Mouse (Mus musculus) frontal cortex, adult 2 months (tissue): ENCODE measurements around the gene Itgae. TPM values are rescaled to one million over a fixed set of nuclear protein-coding genes. Genes with fewer than 3 reads are reported as not detected.

Source experiments
- DNase-seq, 2 experiments: peaks; one replicate each; pipeline ENCODE4 v3.0.0; 2022; ENCODE audit warnings: low spot score in 1 of 2; ENCODE audit errors: extremely low spot score in 1 of 2
- polyA plus RNA-seq: library from polyadenylated mRNA; depleted of rRNA; stranded (reverse); fragments of >200 nt; gene quantifications from 2 replicates; pipeline ENCODE4 v1.2.3, GENCODE M21; 2012

The Itgae gene
- polyA plus RNA-seq, 1 experiment, result 0.18 TPM

DNA sequence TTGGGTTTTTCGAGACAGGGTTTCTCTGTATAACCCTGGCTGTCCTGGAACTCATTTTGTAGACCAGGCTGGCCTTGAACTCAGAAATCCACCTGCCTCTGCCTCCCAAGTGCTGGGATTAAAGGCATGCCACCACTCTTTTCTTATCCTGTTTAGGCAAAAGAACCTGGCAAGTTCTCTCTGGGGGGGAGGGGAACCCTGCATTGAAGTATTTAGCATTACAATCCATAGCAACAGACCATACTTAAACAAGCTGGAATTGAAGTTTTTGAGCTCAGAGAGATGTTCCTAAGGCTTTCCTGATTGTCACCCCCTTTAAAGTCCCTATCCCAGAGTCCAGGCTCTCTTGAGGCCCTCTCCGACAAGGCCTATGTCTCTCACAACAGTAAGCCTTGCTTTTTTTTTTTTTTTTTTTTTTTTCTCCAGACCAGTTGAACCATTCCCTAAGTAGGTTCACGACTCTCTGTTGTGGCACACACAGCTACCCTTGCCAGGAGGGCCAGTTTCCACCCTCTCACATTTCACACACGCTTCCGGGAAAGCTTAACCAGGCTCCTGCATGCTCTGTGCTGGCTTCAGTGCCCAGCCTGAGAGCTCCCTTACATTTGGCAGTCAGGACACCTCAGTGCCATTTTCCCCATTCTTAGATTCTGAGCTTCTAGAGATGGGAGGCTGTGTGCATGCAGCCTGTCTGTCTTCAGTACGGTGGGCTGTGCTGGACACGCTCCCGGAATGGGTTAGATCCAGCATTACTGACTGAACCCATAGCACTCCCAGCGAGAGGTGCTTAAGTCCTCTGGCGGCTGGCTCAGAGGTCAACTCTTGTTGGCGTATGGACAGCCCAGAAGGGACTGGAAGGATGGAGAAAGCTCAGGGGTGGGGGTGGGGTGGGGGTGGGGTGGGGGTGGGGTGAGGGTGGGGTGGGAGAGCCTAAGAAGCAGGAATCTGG lies 55.9 kb downstream of the Itgae start:
- no peak for DNase-seq

- DNase-seq, result no peak
These were observed 56.6 kb downstream of the Itgae start for GRCm38 (mm10) chr11:73146975-73147365.

DNA sequence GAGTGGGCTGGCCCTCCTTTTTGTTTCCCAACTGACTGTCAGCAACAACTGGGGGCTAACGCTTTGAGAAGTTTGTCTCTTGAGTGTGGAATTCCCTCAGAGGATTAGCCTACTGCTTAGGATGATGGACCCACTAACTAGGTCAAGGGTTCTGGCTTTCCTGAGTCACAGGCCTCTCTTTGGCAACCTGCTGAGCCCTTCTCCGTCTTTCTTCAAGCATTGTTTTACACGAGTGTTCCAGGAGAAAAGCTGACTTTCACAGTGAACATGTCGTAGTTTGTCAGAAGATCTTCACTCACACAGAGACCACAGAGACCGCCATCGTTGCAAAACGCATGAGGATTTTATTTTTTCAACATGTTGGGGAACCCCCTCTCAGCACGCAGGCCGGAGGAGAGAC lies 57.8 kb downstream of the Itgae start:
- DNase-seq, result no peak

DNA sequence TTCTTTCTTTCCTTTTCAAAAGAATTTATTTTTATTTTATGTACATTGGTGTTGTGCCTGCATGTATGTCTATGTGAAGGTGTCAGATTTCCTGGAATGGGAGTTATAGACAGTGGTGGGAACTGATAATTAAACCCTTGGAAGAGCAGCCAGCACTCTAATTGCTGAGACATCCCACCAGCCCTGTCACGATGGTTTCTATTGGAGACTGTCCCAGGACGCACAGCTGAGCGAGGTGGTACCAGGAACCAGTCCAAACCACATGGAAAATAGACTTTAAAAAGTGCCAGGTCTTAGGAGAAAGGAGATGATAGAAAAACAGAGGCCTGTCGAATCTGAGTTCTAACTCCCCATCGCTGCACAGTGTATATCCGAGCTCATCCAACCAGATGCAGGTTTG lies 64.7 kb downstream of the Itgae start:
- DNase-seq, result peak in 1 of 2 experiments; percentile 20

DNA sequence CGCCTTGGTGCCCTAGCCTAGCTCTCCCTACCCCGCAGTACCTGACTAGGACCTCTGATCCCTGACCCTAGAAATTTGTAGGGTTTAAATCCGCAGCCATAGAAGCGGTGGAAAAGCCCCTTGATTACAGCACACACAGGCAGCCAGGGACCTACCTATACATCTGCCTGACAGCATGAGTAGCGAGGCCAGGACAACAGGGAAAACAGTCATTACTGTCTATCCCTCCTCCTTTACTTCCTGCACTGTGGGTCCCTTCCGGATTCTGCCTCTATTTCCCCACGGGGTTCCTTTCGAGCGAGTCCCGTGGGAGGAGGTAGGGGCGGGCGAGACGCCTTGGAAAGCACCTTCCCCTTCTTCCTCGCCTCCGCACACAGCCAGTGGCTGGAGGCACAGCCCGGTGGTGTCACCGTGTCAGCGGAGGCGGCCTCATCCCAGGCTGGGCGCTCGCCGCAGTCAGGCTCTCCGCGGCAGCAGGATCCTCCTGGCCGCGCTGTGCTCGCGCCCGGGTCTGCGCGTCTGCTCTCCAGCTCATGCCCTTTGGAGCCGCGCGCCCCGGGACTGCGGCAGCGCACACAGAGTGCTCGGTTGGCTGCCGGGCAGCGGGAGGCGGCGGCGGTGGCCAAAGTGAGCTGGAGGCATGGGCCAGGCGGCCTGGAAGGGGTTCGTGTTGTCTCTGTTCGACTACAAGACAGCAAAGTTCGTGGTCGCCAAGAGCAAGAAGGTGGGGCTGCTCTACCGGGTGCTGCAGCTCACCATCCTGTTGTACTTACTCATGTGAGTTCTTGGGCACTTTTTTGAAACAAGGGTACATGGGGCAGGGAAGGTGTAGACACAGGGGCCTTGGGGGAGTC lies 69.8 kb downstream of the Itgae start, which contains the start of gene P2rx5:
Gene P2rx5 (plus strand): TSS at position 465 of the 854 bp plus-strand sequence.
- DNase-seq, result peak in 1 of 2 experiments; percentile 16

DNA sequence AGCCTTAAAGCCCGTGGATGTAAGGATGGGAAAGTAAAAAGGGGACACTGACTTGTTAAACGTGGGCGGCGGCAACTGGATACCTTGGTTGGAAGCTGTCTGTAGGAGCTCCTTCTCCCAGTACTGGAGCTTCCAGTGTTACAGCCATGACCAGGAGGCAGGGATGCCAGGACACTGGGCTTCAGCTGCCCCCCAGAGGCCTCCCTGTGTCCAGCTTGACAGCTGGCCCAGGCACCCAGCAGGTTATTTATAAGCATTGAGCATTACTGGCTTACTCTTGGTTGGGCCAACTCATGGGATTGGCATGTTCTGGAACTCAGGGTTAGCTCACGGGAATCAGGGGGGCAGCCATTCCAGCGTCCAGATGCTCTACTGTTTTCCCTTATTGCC lies 70.4 kb downstream of the Itgae start:
- DNase-seq, result no peak

GRCm38 (mm10) chr11:73161616-73162015 lies 71.2 kb downstream of the Itgae start:
- DNase-seq, result no peak

GRCm38 (mm10) chr11:73162284-73162683 lies 71.9 kb downstream of the Itgae start:
- DNase-seq, result no peak

GRCm38 (mm10) chr11:73168071-73168470 lies 77.7 kb downstream of the Itgae start:
- DNase-seq, result no peak

- DNase-seq, result no peak
These were observed 78.2 kb downstream of the Itgae start for GRCm38 (mm10) chr11:73168576-73168975.

DNA sequence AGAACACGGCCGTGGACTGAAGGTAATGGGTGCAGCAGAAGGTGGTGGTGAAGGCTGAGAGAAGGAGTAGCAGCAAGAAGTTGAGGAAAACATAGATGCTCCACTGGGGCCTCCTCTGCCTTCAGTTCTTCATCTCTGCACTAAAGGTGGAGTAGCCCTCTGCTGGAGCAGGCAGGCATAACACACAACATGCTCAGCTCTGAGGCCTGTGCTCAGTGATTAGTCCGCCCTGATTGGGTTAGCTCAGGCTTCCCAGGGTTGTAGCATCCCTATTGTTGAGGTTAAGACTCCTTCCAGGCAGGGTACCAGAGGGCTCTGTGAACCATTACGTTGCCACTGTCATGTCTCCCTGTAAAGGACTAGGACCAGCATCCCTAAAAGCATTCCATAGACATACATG lies 78.8 kb downstream of the Itgae start:
- peak; percentile 23 to 78 for DNase-seq

DNA sequence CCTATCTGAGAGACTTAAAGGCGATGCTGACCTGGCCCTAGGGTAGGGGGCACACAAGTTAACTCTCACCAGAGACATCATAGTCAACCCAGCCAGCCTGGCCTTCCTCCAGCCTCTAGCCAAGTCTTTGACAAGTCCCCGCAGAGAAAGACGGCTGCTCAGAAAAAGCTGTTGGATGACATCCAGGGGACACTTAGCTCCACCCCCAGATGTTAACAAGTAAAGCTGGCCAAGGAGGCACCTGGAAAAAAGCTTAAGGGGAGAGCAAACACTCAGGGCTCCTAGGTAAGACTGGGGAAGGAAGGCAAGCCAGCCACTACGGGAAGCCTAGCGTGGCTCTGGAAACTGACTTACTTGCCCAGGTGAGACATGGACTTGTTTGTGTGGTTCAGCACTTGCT lies 81.8 kb downstream of the Itgae start:
- no peak for DNase-seq

DNA sequence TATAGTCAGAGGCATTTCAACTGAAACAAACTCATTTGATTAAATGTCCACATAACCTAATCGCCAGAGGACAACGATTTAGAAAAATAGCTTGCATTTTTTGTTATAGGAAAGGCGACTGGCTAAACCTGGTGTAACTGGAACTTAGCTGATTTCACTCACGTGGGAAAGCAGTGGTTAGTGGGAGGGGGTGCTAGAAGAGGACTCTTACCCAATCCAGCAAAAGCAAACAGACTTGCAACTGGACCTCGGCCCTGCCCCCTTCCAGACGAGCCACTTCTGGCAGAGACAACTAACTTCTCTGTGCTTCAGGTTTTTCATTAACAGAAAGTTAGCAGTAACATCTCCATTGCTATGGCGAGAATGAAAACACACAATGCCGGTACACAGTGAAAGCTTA lies 85.2 kb downstream of the Itgae start:
- no peak for DNase-seq

DNA sequence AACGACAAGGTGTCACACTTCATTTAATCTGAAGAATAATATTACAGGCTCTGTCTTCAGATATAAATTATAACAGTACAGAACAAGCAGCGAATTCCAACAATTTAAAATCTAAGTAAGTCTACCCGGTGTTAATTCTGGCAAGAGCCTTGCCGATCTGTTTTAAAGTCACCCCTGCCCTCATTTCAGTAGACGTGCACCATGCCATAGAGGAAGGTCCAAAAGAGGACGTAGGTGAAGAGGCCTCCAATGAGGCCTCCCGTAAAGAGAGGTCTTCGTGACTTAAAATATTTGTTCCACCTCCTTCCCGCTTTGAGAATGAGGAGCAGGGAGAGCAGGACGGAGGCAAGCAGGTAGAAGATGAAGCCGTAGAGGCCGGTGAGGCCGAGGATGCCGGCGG lies 85.8 kb downstream of the Itgae start:
- no peak for DNase-seq

GRCm38 (mm10) chr11:73176608-73177508 lies 86.5 kb downstream of the Itgae start, which contains the start of the genes Emc6 and Tax1bp3:
Gene Emc6, minus strand, starts transcription at chr11:73177037.
Gene Tax1bp3, plus strand, starts transcription at chr11:73177083.
- peak; percentile 90 to 96 for DNase-seq

DNA sequence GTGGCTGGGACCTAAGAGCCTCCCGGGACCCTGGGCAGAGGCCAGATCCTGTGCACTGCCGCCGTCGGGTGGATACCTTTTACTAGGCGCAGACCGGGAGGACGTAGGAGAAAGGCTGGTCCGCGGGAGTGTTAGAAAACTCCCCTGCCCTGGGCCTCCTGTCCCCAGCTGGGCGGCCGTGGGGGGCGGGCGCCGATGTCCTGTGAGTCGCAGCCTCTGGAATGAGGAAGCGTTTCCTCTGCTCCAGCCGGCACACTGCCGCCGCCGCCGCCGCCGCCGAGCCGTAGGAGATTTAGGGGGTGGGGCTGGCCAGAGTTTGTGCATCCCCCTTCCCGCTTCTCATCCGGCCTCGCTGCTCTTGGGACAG lies 87.1 kb downstream of the Itgae start:
- no peak for DNase-seq

GRCm38 (mm10) chr11:73177895-73178294 lies 87.5 kb downstream of the Itgae start:
- DNase-seq, result no peak

DNA sequence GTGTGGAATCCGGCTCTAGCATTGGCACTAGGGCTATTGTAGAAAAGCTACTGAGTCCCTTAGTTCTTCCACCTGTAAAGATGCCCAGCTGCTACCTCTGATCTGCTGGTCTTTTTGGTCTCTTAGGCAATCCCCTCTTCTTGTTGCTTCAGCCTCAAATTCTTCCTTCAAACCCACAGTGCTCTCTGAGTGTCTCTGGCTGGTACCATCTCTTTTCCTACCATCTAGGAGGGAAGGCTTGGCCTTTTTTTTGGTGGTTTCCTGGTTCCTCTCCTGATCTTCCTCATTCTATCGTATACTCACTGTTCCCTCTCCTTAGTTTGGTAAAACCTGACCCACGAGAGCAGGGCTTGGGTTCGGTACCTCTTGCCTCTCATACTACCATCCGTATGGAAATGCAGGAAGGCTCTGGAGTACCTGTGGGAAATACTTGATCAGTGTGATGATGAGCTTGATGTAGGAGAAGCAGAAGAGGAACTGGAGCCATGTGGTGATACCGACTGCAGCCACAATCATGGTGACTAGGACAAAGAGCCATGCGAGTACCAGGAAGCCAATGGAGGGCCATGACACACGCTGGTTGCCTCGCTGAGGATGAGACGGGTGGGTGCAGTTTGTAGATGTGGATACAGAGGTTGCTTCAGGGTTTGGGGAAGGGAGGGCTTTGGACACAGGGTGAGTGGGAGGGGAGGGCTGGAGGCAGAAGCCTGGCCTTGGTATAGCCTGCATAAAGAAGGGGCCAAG lies 95.7 kb downstream of the Itgae start:
- DNase-seq, result no peak

- DNase-seq, result no peak
These were observed 96.8 kb downstream of the Itgae start for GRCm38 (mm10) chr11:73187231-73187630.

- DNase-seq, result no peak
These were observed 102.7 kb downstream of the Itgae start for GRCm38 (mm10) chr11:73193047-73193446.
